Mouse (Mus musculus): ENCODE data around the gene Rxfp4.

The Rxfp4 gene

DNA sequence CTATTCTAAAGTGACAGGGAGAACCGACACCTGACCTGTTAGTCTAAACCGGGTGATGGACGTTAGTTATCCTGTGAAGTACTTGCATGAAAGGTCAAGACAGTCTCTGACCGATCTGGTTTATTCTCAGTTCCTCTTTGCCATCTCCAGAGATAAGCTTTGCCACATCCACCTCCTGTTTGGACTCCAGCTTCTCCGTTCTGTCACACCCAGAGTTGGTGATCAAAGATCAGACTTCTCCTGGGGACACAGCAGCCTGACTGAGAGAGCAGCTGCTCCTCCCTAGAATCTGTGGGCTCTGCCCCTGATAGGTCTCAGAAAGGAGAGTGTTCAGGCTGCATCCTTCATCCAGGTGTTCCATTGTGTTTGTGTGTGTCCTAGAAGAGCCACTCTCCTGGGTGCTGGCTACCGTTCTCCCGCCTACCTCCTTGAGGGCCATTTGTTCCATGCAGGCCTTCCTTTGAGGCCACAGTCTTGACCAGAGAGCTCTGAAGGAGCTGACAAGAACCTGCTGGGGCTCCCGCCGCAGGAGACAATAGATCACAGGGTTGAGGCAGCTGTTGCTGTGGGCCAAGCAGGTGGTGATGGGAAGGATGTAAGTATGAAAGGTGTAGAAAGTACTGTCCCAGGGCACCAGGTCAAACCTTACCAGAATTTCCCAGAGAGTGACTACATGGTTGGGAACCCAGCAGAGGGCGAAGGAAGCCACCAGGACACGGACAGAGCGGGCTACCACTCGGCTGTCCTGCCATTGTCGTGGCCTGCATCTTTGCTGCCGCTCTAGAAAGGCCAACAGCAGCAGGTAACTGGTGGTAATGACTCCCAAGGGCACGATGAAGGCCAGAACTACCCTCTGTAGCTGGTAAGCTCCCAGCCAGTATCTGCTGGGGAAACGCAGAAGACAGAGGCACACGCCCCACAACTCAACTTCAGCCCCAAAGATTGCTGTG, 998 bp downstream of the Rxfp4 start:
- DNase-seq (ENCODE audit: low read depth, low spot score) = no peak

DNA sequence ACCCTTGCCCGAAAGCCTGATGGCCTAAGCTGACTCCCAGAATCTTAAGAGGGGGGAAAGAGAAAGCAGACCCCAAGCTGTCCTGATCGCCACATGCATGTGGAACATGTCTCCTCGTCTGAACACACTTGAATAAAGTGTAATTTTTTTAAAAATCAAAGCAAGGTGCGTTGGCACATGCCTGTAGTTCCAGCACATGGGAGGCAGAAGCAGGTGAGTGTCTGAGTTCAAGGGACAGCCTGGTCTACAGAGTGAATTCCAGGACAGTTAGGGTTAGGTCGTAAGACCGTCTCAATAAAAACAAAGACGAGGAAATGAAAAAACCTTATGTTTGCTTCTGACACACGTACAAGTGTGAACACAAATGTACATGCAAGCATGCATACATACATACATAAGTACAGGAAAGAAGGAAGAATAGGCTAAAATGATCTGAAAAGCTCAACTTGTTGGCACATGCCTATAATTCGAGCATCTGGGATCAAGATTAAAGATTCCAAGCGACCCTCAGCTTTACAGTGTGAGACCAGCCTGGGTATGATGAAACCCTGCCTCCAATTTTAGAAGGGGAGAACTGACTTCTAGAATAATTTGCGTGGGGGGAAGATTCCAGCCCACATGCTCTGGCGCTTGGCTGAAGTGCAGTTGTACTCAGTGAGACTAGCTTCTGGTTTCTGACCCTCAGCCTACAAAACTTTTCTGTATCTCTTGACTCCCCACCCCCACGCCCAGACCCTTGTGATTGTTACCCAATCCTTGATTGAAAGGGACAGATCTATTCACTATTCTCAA, 2.0 kb downstream of the Rxfp4 start:
- DNase-seq (ENCODE audit: low read depth, low spot score) = no peak

DNA sequence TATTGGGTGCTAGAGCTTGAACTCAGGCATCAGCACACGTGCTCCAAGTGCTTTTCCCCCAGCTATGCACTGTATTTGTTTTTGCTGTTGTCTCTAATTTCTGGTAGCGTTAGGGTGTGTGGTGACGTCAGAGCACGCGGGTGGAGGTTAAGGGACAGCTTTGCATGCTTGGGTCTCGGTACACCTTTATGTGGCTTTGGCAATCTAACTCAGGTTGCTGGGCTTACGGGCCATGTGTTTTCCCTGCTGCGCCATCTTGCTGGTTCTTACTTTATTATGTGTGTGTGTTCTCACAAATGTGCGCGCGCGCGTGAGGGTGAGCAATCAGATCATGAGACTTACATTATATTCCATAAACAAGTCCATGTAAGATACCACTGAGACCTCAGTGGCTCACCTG, 3.0 kb downstream of the Rxfp4 start:
- no peak for DNase-seq (ENCODE audit: low read depth, low spot score)

DNA sequence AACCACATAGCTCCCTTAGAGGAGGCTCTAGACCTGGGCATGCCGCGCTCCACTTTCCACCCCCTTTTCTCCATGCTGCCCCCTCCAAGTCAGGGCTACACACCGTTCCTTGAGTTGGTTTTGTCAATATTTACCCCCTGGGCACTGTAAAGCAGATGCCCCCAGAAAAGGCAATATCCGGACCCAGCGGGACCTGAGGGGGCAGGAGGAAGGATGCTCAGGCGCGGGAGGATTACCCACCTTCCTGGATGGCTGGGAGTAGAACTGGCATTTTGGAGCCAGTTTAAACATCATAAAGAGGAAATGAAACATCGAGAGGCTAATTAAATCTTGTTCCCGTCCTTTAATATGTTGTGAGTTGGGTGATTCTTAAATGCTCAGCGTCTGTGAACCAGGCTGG, 3.8 kb downstream of the Rxfp4 start:
- DNase-seq (ENCODE audit: low read depth, low spot score) = no peak

DNA sequence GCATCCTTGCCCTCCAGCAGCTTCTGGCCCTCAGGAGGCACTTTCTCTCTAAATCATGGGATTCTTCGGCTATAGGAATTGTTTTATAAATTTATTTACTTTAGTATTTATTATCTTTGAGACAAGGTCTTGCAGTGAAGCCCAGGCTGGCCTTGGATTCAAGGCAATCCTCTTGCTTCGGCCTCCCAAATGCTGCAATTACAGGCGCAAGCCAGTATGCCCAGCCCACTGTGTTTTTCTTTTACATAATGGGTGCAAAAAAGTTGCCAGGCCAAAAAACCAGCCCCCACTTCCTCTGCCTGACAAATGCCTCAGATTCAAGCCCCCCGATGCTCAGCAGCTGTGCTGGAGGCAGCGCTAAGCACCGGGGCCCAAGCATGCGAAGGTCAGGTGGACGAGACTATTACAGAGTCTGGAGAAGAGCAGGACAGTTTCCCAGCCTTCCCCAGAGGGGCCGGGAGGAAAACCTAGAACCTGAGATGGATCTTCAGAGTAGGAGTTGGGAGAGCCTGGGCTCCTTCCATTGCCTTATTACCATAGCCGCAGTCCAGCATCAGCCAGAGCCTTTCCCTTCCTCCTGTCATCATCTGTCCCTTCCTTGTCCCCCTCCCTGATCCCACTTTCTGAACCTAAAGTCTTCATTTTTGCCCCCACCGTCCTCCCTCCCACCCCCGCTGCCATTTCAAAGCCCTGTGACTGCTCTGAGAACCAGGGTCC, 4.3 kb downstream of the Rxfp4 start:
- no peak for DNase-seq (ENCODE audit: low read depth, low spot score)

DNA sequence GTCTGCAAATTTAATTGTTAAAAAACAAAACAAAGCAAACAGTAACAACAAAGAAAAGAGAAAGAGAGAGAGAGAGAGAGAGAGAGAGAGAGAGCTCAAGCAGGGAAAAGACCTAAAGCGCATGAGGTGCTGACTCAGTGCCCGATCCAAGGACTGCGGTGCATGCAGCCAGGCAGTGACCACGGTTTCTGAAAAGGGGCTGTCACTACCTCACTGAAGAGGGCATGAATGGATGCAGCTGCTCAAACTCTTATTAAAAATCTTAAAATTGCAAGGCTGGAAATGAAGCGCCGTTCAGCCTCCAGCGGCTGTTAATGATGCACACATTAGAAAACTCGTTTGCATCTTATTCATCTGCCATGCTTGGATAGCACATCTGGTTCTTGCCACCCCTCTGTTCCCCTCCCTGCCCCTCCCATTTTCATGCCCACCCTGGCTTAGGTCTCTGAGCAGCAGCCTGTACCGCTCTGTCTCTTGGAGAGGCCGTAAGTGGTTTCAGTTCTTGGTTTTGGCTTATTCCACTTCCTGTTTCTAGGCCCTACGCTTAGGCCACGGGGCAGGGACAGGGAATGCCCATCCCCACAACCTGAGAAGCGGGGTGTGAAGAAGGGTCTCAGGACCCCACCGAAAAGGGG, 5.0 kb downstream of the Rxfp4 start:
- DNase-seq (ENCODE audit: low read depth, low spot score) = no peak

DNA sequence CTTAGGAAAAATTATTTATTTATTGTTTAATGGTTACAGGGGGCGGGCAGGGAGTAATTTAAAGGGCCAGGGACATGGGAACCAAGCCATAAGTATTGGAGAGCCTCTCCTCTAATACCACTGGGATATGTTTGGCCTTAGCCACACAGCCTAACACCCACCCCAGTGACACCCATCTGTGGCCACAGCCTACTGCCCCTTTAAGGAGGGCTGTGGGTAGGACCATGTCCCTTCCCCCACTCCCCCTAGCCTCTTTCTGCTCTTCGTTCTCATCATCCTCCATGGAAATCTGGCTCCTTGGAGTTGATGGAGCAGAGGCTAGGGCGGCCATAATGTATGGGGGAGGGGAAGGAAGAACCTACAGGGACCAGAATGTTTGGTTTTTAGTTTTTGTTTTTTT, 5.9 kb downstream of the Rxfp4 start:
- DNase-seq (ENCODE audit: low read depth, low spot score) = no peak

DNA sequence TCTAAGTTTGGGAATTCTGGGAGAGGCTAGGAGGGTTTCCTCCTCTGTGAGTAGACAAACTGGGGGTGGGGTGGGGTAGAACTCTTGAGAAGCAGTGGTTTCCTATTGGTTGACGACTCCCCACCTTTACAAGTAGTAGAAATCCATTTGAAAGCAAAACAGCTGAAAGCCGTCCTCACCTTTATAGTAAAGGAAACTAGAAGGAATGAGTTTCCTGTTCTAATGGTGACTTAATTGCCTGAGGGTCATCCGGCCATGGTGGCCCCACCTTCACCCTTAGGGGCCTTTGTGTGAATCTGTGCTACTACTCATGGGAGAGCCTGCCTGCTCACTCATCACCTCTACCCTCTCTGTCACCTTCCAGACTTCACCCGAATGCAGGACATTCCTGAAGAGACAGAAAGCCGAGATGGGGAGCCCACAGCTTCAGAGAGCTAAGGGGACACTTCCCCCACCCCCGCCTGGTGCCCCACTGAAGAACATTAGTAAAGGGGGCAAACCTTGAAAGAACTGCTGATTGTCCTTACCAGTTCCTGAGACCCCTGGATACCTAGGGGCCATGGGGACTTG, 6.4 kb downstream of the Rxfp4 start:
- DNase-seq (ENCODE audit: low read depth, low spot score) = no peak

DNA sequence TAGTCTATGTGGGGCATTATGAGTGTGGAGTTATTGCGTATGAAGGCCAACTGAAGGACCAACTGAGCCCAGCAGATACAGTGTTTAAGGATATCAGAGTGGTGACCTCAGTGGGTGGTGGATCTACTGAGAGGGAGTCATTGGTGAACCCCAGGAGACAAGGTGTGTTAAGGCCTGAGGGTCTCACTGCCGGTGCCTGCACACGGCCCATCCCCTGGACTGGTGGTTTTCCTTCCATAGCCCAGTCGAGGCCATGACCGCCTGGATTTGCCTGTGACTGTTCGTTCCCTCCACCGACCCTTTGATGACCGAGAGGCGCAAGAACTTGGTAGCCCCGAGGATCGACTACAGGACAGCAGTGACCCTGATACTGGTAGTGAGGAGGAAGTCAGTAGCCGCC, 7.0 kb downstream of the Rxfp4 start:
- no peak for DNase-seq (ENCODE audit: low read depth, low spot score)

DNA sequence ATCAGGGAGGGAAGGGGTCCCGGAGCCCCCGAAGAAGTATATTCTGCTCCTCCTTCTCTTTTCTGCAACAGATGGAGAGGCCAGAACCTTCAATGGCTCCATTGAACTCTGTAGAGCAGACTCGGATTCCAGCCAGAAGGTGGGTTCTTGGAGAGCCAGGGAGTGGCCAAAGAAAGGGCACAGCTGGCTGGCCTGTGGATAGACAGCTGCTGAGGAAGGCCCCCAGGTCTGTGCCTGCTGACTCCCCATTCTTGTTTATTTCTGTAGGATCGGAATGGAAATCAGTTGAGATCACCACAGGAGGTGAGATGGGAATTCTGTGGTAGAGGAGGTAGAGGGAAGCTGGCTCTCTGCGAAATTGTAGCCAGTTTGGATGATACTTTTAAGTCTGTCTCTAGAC, 9.9 kb downstream of the Rxfp4 start:
- no peak for DNase-seq (ENCODE audit: low read depth, low spot score)

DNA sequence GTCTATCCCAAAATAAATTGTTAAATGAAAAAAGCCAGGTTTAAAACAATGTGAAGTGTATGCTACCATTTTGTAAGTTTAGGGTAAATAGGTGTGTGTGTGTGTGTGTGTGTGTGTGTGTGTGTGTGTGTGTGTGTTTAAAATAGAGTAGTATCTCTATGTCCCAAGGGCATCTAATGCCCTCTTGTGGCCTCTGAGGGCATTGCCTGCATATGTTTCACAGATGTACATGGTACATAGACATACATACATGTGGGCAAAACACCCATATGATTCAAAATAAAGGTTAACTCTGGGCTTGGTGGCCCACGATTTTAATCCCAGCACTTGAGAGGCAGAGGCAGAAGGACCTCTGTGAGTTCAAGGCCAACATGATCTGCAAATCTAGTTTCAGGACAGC, 12.3 kb downstream of the Rxfp4 start:
- DNase-seq (ENCODE audit: low read depth, low spot score) = no peak

DNA sequence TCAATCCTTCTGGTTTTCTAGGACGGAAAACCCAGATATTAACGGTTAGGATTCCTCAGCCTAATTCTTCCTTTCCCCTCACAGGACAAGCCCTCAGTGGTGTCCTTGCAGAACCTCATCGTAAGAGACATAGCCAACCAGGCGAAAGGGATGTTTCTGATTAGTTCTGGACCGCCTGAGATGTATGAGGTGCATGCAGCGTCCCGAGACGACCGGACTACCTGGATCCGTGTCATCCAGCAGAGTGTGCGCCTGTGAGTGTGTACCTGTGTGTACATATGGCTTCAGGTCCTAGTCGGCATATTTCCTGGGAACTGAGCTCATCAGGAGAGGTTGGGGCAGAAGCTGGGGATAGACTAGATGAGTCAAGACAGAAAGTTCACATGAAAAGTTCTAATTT, 13.7 kb downstream of the Rxfp4 start:
- DNase-seq (ENCODE audit: low read depth, low spot score) = no peak

DNA sequence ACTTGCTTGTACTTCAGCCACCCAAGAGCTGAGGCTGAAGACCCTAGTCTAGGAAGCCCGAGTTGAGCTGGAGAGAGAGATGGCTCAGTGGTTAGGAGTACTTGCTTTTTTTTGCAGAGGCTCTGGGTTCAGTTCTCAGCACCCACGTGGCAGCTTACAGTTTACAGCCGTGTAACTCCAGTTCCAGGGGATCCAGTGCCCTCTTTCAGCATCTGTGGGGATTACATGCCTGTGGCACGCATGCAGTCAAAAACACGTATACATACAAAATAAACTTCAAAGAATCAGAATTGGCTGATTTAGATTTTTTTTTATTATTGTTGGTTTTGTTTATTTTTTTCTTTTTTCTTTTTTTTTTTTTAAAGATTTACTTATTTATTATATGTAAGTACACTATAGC, 15.8 kb downstream of the Rxfp4 start:
- DNase-seq (ENCODE audit: low read depth, low spot score) = no peak

DNA sequence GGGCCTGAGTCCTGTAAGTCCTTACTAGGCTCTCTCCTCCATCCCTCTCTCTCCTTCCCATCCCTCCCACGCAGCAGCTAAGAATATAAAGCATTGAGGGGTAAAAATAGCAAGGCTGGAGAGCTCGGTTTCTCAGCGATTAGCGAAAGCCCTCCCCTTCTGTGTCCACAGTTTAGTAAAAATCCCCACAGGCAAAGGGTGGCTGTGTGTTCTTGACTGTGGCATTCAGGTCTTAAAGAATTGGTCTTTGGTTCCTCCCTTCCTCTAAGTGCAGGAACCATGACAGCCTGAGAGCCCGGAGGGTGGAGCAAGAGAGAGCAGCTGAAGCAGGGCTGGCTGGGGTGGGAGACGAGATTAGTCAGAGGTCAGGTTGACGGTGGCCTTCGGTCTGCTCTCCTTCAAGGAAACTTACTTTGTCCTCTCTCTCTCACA, 16.4 kb downstream of the Rxfp4 start:
- no peak for DNase-seq (ENCODE audit: low read depth, low spot score)

DNA sequence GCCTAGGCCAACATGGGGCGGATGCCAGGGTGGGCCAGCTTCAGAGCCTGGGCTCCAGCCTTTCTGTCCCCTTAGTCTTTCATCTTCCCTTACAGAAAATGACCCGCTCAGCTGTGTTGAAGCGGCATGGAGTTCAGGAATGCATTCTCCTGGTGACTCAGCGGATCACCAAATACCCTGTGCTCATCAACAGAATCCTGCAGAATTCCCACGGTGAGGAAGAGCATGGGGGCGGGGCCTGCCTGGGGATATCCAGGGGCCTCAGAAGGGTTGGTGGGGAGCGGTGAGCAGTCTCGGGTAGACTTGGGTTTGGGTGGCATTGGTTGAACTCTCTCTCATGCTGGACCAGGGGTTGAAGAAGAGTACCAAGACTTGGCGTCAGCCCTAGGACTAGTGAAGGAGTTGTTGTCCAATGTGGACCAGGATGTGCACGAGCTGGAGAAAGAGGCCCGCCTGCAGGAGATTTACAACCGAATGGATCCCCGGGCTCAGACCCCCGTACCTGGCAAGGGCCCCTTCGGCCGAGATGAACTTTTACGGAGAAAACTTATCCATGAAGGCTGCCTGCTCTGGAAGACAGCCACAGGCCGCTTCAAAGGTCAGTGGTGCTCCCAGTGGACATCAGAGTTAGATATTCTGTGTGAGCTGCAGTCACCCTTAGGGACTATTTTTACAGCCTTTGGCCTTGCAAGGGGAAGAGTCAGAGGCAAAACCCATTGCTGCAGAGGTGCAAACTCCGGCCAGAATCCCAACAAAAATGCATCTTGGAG, 17.3 kb downstream of the Rxfp4 start:
- no peak for DNase-seq (ENCODE audit: low read depth, low spot score)

DNA sequence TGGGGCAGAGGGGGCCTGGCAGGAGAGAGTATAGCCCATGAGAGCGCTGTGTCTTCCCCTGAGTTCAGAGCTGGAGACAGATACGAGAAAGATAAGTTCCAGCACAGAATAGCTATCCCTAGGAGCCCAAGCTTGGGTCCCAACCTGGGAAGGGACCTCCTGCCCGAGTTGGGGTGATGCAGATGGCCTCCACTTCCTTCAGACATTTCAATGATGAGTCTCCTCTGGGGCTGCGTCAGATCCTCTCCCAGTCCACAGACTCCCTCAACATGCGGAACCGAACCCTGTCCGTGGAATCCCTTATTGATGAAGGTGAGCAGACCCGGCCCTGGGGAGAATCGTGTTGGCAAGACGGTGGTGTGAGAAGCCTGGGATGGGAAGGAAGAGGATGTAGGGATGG, 19.9 kb downstream of the Rxfp4 start:
- DNase-seq (ENCODE audit: low read depth, low spot score) = no peak

DNA sequence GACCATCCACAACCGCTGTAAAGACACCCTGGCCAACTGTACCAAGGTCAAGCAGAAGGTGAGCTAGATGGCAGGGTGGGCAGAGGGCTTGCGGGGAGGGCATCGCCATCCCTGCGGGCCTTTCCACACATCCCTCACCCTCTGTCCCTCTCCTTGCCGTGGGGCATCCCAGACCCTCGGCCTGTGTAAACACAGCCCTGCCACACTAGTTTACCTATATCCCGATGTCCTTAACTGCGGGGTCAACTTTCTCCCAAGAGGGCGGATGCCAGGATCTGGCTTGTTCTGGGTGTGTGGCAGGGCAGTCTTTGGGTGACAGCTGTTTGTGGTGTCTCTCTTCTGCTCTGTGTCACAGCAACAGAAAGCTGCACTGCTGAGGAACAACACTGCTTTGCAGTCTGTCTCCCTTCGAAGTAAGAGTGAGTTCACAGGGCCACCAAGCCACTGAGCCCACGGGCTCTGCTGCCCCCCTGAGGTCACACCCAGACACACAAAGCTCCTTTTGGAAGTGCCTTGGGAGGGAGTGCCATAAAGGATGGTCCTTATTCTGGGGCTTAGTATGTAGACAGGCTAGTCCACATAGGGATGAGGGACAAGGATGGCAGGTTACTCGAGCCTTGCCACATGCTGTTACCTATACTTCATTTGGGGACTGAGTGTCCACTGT, 20.9 kb downstream of the Rxfp4 start:
- DNase-seq (ENCODE audit: low read depth, low spot score) = peak; percentile 40

DNA sequence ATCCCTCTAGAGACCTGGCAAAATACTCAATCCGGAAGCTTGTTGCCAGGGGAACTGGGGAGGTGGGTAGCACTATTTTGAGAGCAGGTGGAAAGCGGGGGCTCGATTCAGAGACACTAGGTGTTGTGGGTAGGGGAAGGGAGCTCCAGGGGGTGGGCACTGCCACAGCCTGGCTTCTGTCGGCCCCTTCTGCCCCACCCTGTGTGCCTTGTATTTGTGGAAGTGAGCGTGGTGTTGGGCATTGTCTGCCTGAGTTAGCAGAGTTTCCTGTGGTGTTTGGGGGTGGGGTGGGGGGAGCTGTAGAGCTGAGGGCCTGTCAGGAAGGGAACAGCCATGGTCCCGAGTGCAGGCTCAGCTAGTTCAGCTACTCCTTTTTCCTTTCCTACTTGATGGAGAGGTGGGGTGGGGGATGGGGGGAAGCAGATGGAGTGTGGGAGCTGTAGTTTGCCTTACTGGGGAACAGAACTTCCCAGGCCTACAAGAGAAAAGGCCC, 22.0 kb downstream of the Rxfp4 start:
- DNase-seq (ENCODE audit: low read depth, low spot score) = no peak

DNA sequence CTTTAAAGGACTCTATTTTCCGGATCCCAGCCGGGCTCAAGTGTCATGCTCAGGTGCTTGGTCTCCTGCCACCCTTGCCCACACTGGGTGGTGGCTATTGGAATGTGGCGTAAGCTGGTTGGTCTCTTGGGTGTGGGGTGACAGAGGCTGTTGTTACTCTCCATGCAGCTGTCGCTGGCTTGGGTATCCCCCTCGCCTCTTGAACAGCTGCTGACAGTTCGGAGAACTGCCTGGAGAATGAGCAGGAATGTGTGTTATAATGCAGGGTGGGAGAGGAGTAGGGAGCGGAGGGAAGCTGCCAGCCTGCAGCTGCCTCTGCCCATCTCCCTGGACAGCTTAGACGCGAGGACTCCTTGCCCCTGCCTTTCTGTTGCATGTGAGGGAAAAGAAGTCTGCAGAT, 22.9 kb downstream of the Rxfp4 start:
- no peak for DNase-seq (ENCODE audit: low read depth, low spot score)

DNA sequence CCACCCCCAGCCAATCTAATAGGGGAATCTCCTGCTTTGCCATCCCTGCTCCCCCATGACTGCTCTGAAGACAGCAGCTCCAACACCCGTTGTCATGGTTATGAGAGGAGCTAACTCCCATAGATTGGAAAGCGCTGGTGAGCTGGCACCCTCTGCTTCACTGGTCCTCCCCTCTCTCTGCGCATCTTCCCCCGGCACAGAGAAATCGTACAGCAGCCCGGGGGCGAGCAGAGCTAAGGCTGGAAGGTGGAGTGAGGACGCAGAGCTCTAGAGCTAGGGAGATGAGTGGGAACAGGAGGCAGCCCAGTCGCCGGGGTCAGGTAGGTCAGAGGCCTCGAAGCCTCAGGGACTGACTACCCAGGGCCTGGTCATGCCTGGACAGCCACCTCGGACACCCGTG, 23.7 kb downstream of the Rxfp4 start:
- no peak for DNase-seq (ENCODE audit: low read depth, low spot score)
